Mouse (Mus musculus) left cerebral cortex, adult 6 months (tissue): Measurements from ENCODE around the gene Fbxw14. TPM values are rescaled to one million over a fixed set of nuclear protein-coding genes. Genes with fewer than 3 reads are reported as not detected.

Experiments used
- long read RNA-seq, 2 experiments: library from polyadenylated mRNA; unstranded; transcript quantifications; one replicate each; pipeline ENCODE4 v2.0.0; 2019 to 2020
- polyA plus RNA-seq: library from polyadenylated mRNA; unstranded; fragments of <200 nt; fragmentation: Nextera tagmentation; gene quantifications from 2 replicates; pipeline ENCODE4 v1.2.3, GENCODE M21; 2021

The Fbxw14 gene
- not detected in 2 replicates for polyA plus RNA-seq
- long read RNA-seq, experiment 1: 0 reads
- long read RNA-seq, experiment 2: 0 reads

GRCm38 (mm10) chr9:109287576-109287975 lies at the start of gene Fbxw14:
TSS of gene Fbxw14 (minus strand) at chr9:109287676.

GRCm38 (mm10) chr9:109234654-109235053 lies 52.8 kb downstream of the Fbxw14 start, which contains the start of gene Fbxw20:
TSS of gene Fbxw20 (minus strand) at chr9:109234754.

Other genes with a start within 250 kb of the Fbxw14 start
- 144 and 161 TPM in 2 replicates for gene Shisa5, start 249.1 kb downstream of the Fbxw14 start, polyA plus RNA-seq
- 10.1 and 12.5 TPM in 2 replicates for gene Trex1, start 227.9 kb downstream of the Fbxw14 start, polyA plus RNA-seq
- 15.6 and 21.1 TPM in 2 replicates for gene Atrip, start 213.6 kb downstream of the Fbxw14 start, polyA plus RNA-seq
- gene Ccdc51, start 205.2 kb downstream of the Fbxw14 start, polyA plus RNA-seq: 4.0 and 5.0 TPM in 2 replicates
- 716 and 866 TPM in 2 replicates for gene Tma7, start 205.1 kb downstream of the Fbxw14 start, polyA plus RNA-seq
- gene Plxnb1, start 192.3 kb downstream of the Fbxw14 start, polyA plus RNA-seq: 11.7 and 15.9 TPM in 2 replicates
- not detected in 2 replicates for gene Fbxw21, start 125.6 kb downstream of the Fbxw14 start, polyA plus RNA-seq
- not detected in 2 replicates for gene Fbxw13, start 91.7 kb downstream of the Fbxw14 start, polyA plus RNA-seq
- not detected in 2 replicates for gene Fbxw20, start 52.9 kb downstream of the Fbxw14 start, polyA plus RNA-seq
- gene Fbxw28, start 52.0 kb upstream of the Fbxw14 start, polyA plus RNA-seq: not detected in 2 replicates
- not detected in 2 replicates for gene Fbxw22, start 116.6 kb upstream of the Fbxw14 start, polyA plus RNA-seq
- gene Fbxw16, start 161.5 kb upstream of the Fbxw14 start, polyA plus RNA-seq: not detected in 2 replicates
- gene Fbxw19, start 208.2 kb upstream of the Fbxw14 start, polyA plus RNA-seq: not detected in 2 replicates